Mouse (Mus musculus): ENCODE results near the gene BC107364. TPM values are rescaled to one million over a fixed set of nuclear protein-coding genes. Genes with fewer than 3 reads are reported as not detected.
"Not testable (repeated sequence)": the region's sequence is repeated elsewhere in the genome, so short reads cannot be mapped to it uniquely, and the experiment has no call there.

The BC107364 gene
- polyA plus RNA-seq, 1 experiment from 2014 or later, result not detected

DNA sequence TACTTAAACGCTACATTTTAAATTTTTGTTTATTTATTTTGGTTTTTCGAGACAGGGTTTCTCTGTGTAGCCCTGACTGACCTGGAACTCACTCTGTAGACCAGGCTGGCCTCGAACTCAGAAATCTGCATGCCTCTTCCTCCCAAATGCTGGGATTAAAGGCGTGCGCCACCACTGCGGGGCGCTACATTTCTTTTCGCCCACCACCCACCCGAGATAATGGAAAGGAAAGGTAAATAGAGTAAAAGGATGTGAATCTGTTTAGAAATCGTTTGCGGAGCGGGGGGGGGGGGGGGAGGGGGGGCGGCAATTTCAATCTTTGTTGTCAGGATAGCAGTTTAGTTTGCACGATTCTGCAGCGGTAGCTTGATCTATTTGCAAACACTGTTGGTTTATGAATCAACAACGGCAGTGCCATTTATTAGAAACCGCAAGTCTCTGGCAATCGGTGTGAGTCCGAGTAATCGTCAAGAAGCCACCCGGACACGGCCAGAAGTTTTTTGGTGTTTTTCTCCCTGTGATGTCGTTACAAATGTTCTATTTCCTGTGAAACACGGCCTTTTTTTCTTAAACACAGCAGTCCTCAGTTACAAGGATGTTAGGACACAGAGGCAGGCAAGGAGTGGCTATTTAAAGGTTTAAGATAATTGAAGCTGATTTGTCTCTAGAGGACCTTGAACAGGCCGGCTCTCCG is 35.6 kb upstream of the BC107364 start:
- Histone ChIP-seq H3K9me3 (ENCODE audit: control insufficient read depth, low read depth, low read length) (no peaks in the 10 kb centered on the region), H3K27me3 (ENCODE audit: control insufficient read depth, insufficient read depth, low read length) (no peaks in the 10 kb centered on the region), H3K9ac (replicated peaks; ENCODE audit: low read depth, low read length) (peak overlapping the region; percentile 33; the same call in 1 of the 2 replicates), H3K4me2 (replicated peaks; ENCODE audit: low read depth, low read length) (peak overlapping the region; percentile 54), H3K36me3 (ENCODE audit: control insufficient read depth, insufficient read depth, low read length) (no peaks in the 10 kb centered on the region), H3K4me1 (ENCODE audit: control insufficient read depth, insufficient read depth, low read length) (no peaks in the 10 kb centered on the region), H3K4me3 (ENCODE audit: low read depth, low read length) (peak overlapping the region; percentile 28), H3K27ac (ENCODE audit: low read length) (peak overlapping the region; percentile 82)
- ATAC-seq (ENCODE audit: insufficient number of reproducible peaks, insufficient read depth, low FRiP score, low read depth), result no peak; the same call in 1 of the 2 replicates
- 3% methylated on average over 26 of the region's 26 CpGs for WGBS

DNA sequence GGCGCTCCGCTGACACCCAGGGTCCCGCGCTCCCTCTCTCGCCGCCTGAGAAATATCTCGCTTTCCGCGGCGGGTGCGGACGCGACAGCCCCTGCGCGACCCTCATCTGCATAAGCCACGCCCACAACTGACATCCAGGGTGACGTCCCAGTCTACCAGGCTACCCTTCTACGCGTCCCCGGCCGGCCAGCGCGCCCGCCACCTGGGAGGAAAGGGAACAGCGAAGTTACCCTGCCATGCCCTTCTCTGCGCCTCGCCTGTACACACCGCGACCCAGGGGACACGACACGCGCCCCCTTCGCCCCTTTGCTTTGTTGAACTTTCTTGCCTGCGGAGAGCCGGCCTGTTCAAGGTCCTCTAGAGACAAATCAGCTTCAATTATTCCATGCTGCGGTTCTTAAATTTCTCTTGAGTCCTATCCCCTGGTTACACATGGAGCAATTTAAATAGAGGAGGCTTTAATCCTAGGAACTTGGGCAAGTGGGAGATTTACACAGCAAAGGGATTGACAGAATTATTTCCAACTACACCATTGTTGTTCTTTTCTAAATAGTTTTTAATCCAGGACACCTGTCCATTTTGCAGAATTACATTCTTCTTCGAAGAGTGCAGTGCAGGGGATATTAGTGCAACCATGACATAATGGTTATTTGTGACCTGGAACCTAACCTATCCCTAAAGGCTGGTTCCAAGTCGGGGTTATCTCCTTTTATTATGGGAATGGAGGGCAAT is 34.9 kb upstream of the BC107364 start:
- not testable (repeated sequence) for H3K27ac ChIP-seq (ENCODE audit: low read length); H3K4me3 ChIP-seq (ENCODE audit: low read depth, low read length); H3K4me1 ChIP-seq (ENCODE audit: control insufficient read depth, insufficient read depth, low read length); H3K9me3 ChIP-seq (ENCODE audit: control insufficient read depth, low read depth, low read length); H3K36me3 ChIP-seq (ENCODE audit: control insufficient read depth, insufficient read depth, low read length); H3K9ac ChIP-seq (replicated peaks; ENCODE audit: low read depth, low read length); H3K27me3 ChIP-seq (ENCODE audit: control insufficient read depth, insufficient read depth, low read length)
- WGBS, result 15% methylated on average over 5 of the region's 38 CpGs
- ATAC-seq (ENCODE audit: insufficient number of reproducible peaks, insufficient read depth, low FRiP score, low read depth), result peak; percentile 78
- peak overlapping the region; percentile 54; the same call in 1 of the 2 replicates for H3K4me2 ChIP-seq (replicated peaks; ENCODE audit: low read depth, low read length)

GRCm38 (mm10) chr3:96486064-96486827 is 34.1 kb upstream of the BC107364 start:
- ATAC-seq (ENCODE audit: insufficient number of reproducible peaks, insufficient read depth, low FRiP score, low read depth), result peak; percentile 51
- H3K4me1 ChIP-seq (ENCODE audit: control insufficient read depth, insufficient read depth, low read length); H3K27me3 ChIP-seq (ENCODE audit: control insufficient read depth, insufficient read depth, low read length); H3K9me3 ChIP-seq (ENCODE audit: control insufficient read depth, low read depth, low read length); H3K27ac ChIP-seq (ENCODE audit: low read length); H3K9ac ChIP-seq (replicated peaks; ENCODE audit: low read depth, low read length); H3K36me3 ChIP-seq (ENCODE audit: control insufficient read depth, insufficient read depth, low read length); H3K4me3 ChIP-seq (ENCODE audit: low read depth, low read length); H3K4me2 ChIP-seq (replicated peaks; ENCODE audit: low read depth, low read length): not testable (repeated sequence)
- 3% methylated on average over 3 of the region's 34 CpGs for WGBS

DNA sequence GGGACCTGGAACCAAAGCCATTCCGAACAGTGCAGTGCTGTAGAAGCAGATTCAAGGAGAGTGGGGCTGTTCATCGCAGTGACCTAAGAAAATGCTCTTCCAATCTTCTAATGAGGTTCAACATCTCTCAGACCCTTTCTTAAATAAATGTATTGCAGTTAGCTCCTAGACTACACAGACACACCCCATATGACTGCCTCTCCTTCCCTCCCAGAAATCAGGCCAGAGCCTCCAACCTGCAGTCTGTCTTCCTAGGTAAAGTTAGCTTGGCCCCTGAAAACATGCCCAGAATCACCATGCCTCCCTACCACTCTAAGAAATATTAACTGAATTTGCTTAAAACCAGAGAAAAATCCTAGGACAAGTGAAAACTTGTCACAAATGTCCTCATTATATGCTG is 33.3 kb upstream of the BC107364 start:
- ATAC-seq (ENCODE audit: insufficient number of reproducible peaks, insufficient read depth, low FRiP score, low read depth), result no peak
- WGBS, result 77% methylated on average over 2 of the region's 2 CpGs
- H3K4me2 ChIP-seq (replicated peaks; ENCODE audit: low read depth, low read length), result no peak overlapping the region; the same call in 1 of the 2 replicates

GRCm38 (mm10) chr3:96484921-96485320 is 32.8 kb upstream of the BC107364 start:
- H3K4me3 ChIP-seq (ENCODE audit: low read depth, low read length), result no peak overlapping the region
- H3K4me2 ChIP-seq (replicated peaks; ENCODE audit: low read depth, low read length), result no peak overlapping the region; the same call in 1 of the 2 replicates
- H3K9me3 ChIP-seq (ENCODE audit: control insufficient read depth, low read depth, low read length), result no peaks in the 10 kb centered on the region
- WGBS, result 69% methylated on average over 4 of the region's 4 CpGs
- H3K36me3 ChIP-seq (ENCODE audit: control insufficient read depth, insufficient read depth, low read length), result no peaks in the 10 kb centered on the region
- no peak overlapping the region for H3K9ac ChIP-seq (replicated peaks; ENCODE audit: low read depth, low read length)
- no peak overlapping the region for H3K27ac ChIP-seq (ENCODE audit: low read length)
- no peaks in the 10 kb centered on the region for H3K27me3 ChIP-seq (ENCODE audit: control insufficient read depth, insufficient read depth, low read length)
- no peak for ATAC-seq (ENCODE audit: insufficient number of reproducible peaks, insufficient read depth, low FRiP score, low read depth)
- no peaks in the 10 kb centered on the region for H3K4me1 ChIP-seq (ENCODE audit: control insufficient read depth, insufficient read depth, low read length)

More for the DNA sequence above, 33.3 kb upstream of the BC107364 start:
- Histone ChIP-seq H3K4me1 (ENCODE audit: control insufficient read depth, insufficient read depth, low read length) (no peaks in the 10 kb centered on the region), H3K27ac (ENCODE audit: low read length) (no peak overlapping the region), H3K4me3 (ENCODE audit: low read depth, low read length) (no peak overlapping the region), H3K9ac (replicated peaks; ENCODE audit: low read depth, low read length) (no peak overlapping the region), H3K36me3 (ENCODE audit: control insufficient read depth, insufficient read depth, low read length) (no peaks in the 10 kb centered on the region), H3K27me3 (ENCODE audit: control insufficient read depth, insufficient read depth, low read length) (no peaks in the 10 kb centered on the region), H3K9me3 (ENCODE audit: control insufficient read depth, low read depth, low read length) (no peaks in the 10 kb centered on the region)

GRCm38 (mm10) chr3:96483946-96484345 is 31.8 kb upstream of the BC107364 start:
- H3K4me3 ChIP-seq (ENCODE audit: low read depth, low read length), result no peak overlapping the region
- no peak overlapping the region for H3K9ac ChIP-seq (replicated peaks; ENCODE audit: low read depth, low read length)
- 82% methylated on average over 2 of the region's 2 CpGs for WGBS
- no peaks in the 10 kb centered on the region for H3K36me3 ChIP-seq (ENCODE audit: control insufficient read depth, insufficient read depth, low read length)
- H3K27ac ChIP-seq (ENCODE audit: low read length), result no peak overlapping the region
- no peak overlapping the region for H3K4me2 ChIP-seq (replicated peaks; ENCODE audit: low read depth, low read length)
- ATAC-seq (ENCODE audit: insufficient number of reproducible peaks, insufficient read depth, low FRiP score, low read depth), result no peak
- no peaks in the 10 kb centered on the region for H3K27me3 ChIP-seq (ENCODE audit: control insufficient read depth, insufficient read depth, low read length)
- H3K9me3 ChIP-seq (ENCODE audit: control insufficient read depth, low read depth, low read length), result no peaks in the 10 kb centered on the region
- no peaks in the 10 kb centered on the region for H3K4me1 ChIP-seq (ENCODE audit: control insufficient read depth, insufficient read depth, low read length)

- not testable (repeated sequence) for H3K27me3 ChIP-seq (ENCODE audit: control insufficient read depth, insufficient read depth, low read length); H3K9me3 ChIP-seq (ENCODE audit: control insufficient read depth, low read depth, low read length); ATAC-seq (ENCODE audit: insufficient number of reproducible peaks, insufficient read depth, low FRiP score, low read depth); H3K9ac ChIP-seq (replicated peaks; ENCODE audit: low read depth, low read length); H3K4me2 ChIP-seq (replicated peaks; ENCODE audit: low read depth, low read length); H3K36me3 ChIP-seq (ENCODE audit: control insufficient read depth, insufficient read depth, low read length); H3K4me3 ChIP-seq (ENCODE audit: low read depth, low read length); H3K27ac ChIP-seq (ENCODE audit: low read length); H3K4me1 ChIP-seq (ENCODE audit: control insufficient read depth, insufficient read depth, low read length)
- 55% methylated on average over 7 of the region's 7 CpGs for WGBS
These were observed 30.9 kb upstream of the BC107364 start for GRCm38 (mm10) chr3:96483044-96483443.

- no peak overlapping the region for H3K4me3 ChIP-seq (ENCODE audit: low read depth, low read length)
- no peaks in the 10 kb centered on the region for H3K9me3 ChIP-seq (ENCODE audit: control insufficient read depth, low read depth, low read length)
- WGBS, result 90% methylated on average over 13 of the region's 13 CpGs
- H3K9ac ChIP-seq (replicated peaks; ENCODE audit: low read depth, low read length), result no peak overlapping the region
- no peak overlapping the region for H3K4me2 ChIP-seq (replicated peaks; ENCODE audit: low read depth, low read length)
- no peaks in the 10 kb centered on the region for H3K36me3 ChIP-seq (ENCODE audit: control insufficient read depth, insufficient read depth, low read length)
- ATAC-seq (ENCODE audit: insufficient number of reproducible peaks, insufficient read depth, low FRiP score, low read depth), result no peak
- H3K27ac ChIP-seq (ENCODE audit: low read length), result no peak overlapping the region
- no peaks in the 10 kb centered on the region for H3K4me1 ChIP-seq (ENCODE audit: control insufficient read depth, insufficient read depth, low read length)
- no peaks in the 10 kb centered on the region for H3K27me3 ChIP-seq (ENCODE audit: control insufficient read depth, insufficient read depth, low read length)
These were observed 30.3 kb upstream of the BC107364 start for GRCm38 (mm10) chr3:96482451-96482850.
